ENCODE assay signal across 21 mouse cellular contexts in the genomic region with DNA sequence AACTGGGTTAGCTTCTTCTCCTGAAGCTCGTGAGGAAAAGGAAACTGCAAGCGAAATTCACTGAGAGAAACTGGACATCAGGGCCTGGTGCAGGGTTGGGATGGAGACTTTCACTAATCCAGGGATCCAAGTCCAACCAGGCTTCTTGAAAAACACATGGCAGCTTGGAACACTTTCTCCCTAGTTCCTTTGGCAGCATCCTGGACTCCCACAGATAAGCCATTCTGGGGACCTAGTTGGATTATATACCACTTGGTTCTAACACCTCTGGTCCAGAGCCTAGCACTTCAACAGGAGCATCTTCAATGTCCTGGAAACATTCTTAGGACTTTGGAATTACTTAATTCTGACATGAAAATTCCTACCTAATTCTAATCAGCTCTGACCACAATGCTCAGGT. TPM values are rescaled to one million over a fixed set of nuclear protein-coding genes. Genes with fewer than 3 reads are reported as not detected.
A peak's percentile ranks its signal among the peaks of the same experiment; 100 is the strongest.
DNase-seq lines count a peak whose midpoint lies in the region; ATAC-seq and TF ChIP-seq lines count a peak whose summit lies in the region.
"Had no signal": no experiment of that assay in that cellular context is flagged by ENCODE, and none has a peak within 500 bp of the region (broad histone marks: within the 10 kb centered on the region; RNA-seq: fewer than 3 reads in every experiment).

No protein-coding gene starts in this region.

- no peak for TF ChIP-seq CTCF in left cerebral cortex, adult 2 months (IDR thresholded peaks at IDR 0.05)

- no peak overlapping the region for H3K4me3 ChIP-seq in left cerebral cortex, adult 2 months

- DNase-seq in cerebellum, postnatal 10 days: peak; percentile 47 to 65
- DNase-seq in cerebellum, postnatal 36 days: no peak
- peak; percentile 25 to 59 for DNase-seq in cerebellum, postnatal 14 days
- DNase-seq in cerebellum, adult 9-11 months: no peak
- DNase-seq in frontal cortex, postnatal 36 days (ENCODE audit: low spot score in 2 of 2): no peak
- peak; percentile 39 for DNase-seq in brain, adult 2 months (ENCODE audit: low read depth, low spot score)
- DNase-seq in left cerebral cortex, adult 2 months (ENCODE audit: extremely low spot score in 1 of 2, low spot score in 2 of 2): no peak
- DNase-seq: adrenal gland, adult 2 months; adrenal gland, adult 8-10 months; adrenal gland, postnatal 10 days; adrenal gland, postnatal 14 days; adrenal gland, postnatal 25 days; adrenal gland, postnatal 36 days; B cell, adult 2 months; cerebellum, adult 11 months; cerebellum, adult 11-12 months; cerebellum, adult 18-20 months had no signal

- peak; percentile 58 for ATAC-seq in frontal cortex, adult (ENCODE audit: low TSS enrichment)
- ATAC-seq: activated CD4-positive, CD25-positive, alpha-beta regulatory T cell, adult 4 months; CD4-positive, CD25-positive, alpha-beta regulatory T cell, adult 4 months; Patski had no signal

- no peak overlapping the region for H3K27ac ChIP-seq in left cerebral cortex, adult 2 months

- intact Hi-C loops in left cerebral cortex, adult 2 months (cut with DNase I): loop anchor here (5.0 kb wide), 3 partner anchors 43 to 583 kb away; partner anchors contain the start of gene Nfxl1

RNA-seq across cellular contexts. Expression of gene Txk, which starts 2.5 kb away (rescaled TPM):
- total RNA-seq in left cerebral cortex, adult 2 months (2021): under 1 TPM; 0.26 to 0.66 TPM
- total RNA-seq: adrenal gland, postnatal 14 days; adrenal gland, postnatal 25 days had no signal

Comparison
In these comparisons a context has a peak if more than half of its experiments do, and no peak if none do; other contexts are left out.
1. DNase-seq: peak in cerebellum, postnatal 10 days (2 of 2), cerebellum, postnatal 14 days (2 of 2) and brain, adult 2 months (single experiment); none in cerebellum, postnatal 36 days (0 of 2), cerebellum, adult 9-11 months (single experiment), frontal cortex, postnatal 36 days (0 of 2) and left cerebral cortex, adult 2 months (0 of 2).